Mouse (Mus musculus) midbrain, embryonic 15.5 days (tissue): ENCODE data around the gene Fuca2. TPM values are rescaled to one million over a fixed set of nuclear protein-coding genes. Genes with fewer than 3 reads are reported as not detected.

Experiments used
- polyA plus RNA-seq: library from polyadenylated mRNA; unstranded; fragments of >200 nt; fragmentation: Nextera tagmentation; extraction: Ambion mirVana; gene quantifications from 2 replicates; pipeline ENCODE4 v1.2.1, GENCODE M21; 2015

The Fuca2 gene
- polyA plus RNA-seq, 1 experiment from 2014 or later, result 39.9 TPM

Other genes starting within 250 kb of the Fuca2 start
- gene Phactr2, start 25.1 kb upstream of the Fuca2 start, polyA plus RNA-seq, result 7.5 and 8.2 TPM in 2 replicates
- gene Adat2, start 53.4 kb downstream of the Fuca2 start, polyA plus RNA-seq, result 1.5 and 2.0 TPM in 2 replicates
- 27.8 TPM in 2 replicates for gene Pex3, start 53.6 kb downstream of the Fuca2 start, polyA plus RNA-seq